Mouse (Mus musculus) liver, adult 2 months (tissue): ENCODE measurements around the gene Thrb. TPM values are rescaled to one million over a fixed set of nuclear protein-coding genes. Genes with fewer than 3 reads are reported as not detected.

Source experiments
- DNase-seq: peaks from one replicate; pipeline ENCODE4 v3.0.0-alpha.2; 2011; ENCODE audit warnings: low read depth, low spot score; ENCODE audit errors: extremely low read depth
- H3K27ac ChIP-seq: fragments of 200-500 bp; replicated peaks from 2 replicates; pipeline ENCODE4 v1.5.1; 2012; ENCODE audit warnings: low read depth, mild to moderate bottlenecking, control low read depth, inconsistent platforms, low read length; ENCODE audit not compliant: insufficient read depth
- H3K27me3 ChIP-seq: fragments of 200-500 bp; 2 replicates; pipeline ENCODE4 v1.6.1; 2012; ENCODE audit warnings: mild to moderate bottlenecking, moderate library complexity, low read length, inconsistent platforms; ENCODE audit not compliant: control insufficient read depth, insufficient read depth
- H3K36me3 ChIP-seq: fragments of 200-500 bp; 2 replicates; pipeline ENCODE4 v1.6.1; 2012; ENCODE audit warnings: low read length, inconsistent platforms; ENCODE audit not compliant: control insufficient read depth, insufficient read depth
- H3K4me1 ChIP-seq: fragments of 200-500 bp; 2 replicates; pipeline ENCODE4 v1.6.1; 2011; ENCODE audit warnings: low read length; ENCODE audit not compliant: control insufficient read depth, insufficient read depth
- H3K4me3 ChIP-seq: fragments of 200-500 bp; 2 replicates; pipeline ENCODE4 v1.5.1; 2011; ENCODE audit warnings: low read depth, mild to moderate bottlenecking, control low read depth, low read length, moderate library complexity; ENCODE audit not compliant: insufficient read depth
- H3K79me2 ChIP-seq: fragments of 200-500 bp; 2 replicates; pipeline ENCODE4 v1.6.1; 2012; ENCODE audit warnings: inconsistent platforms, mild to moderate bottlenecking, low read length, moderate library complexity; ENCODE audit not compliant: control insufficient read depth, insufficient read depth
- H3K9ac ChIP-seq: fragments of 200-500 bp; 2 replicates; pipeline ENCODE4 v1.6.1; 2012; ENCODE audit warnings: low read depth, mild to moderate bottlenecking, control low read depth, inconsistent platforms, low read length
- CTCF ChIP-seq: fragments of 200-500 bp; IDR thresholded peaks from 2 replicates; pipeline ENCODE4 v1.5.1; 2011; ENCODE audit warnings: low read depth, low read length, control low read depth
- POLR2A ChIP-seq: fragments of 200-500 bp; IDR thresholded peaks from 2 replicates; pipeline ENCODE4 v1.6.1; 2011; ENCODE audit warnings: low read length, control low read depth; ENCODE audit not compliant: insufficient read depth; ENCODE audit errors: extremely low read depth
- WGBS: fragments of 180-500 bp; shearing (Covaris S2); methylation state at CpG from one replicate; pipeline ENCODE4 v1.1.7; 2018; 5-methylcytosine and 5-hydroxymethylcytosine counted together
- polyA plus RNA-seq: library from polyadenylated mRNA; depleted of rRNA; stranded (reverse); fragments of >200 nt; gene quantifications from 2 replicates; pipeline ENCODE4 v1.2.3, GENCODE M21; 2012
- total RNA-seq: library from RNA; depleted of rRNA; stranded (reverse); fragments of >200 nt; gene quantifications from 2 replicates; pipeline ENCODE4 v1.2.3, GENCODE M21; 2014

Gene Thrb
- total and polyA plus RNA-seq, 2 experiments: 8.6 to 34.6 TPM

- Histone ChIP-seq H3K36me3 (peaks cover 14% of the 10 kb centered on the region), H3K9ac (no peak overlapping the region), H3K4me3 (no peak overlapping the region), H3K27ac (no peak overlapping the region), H3K4me1 (no peaks in the 10 kb centered on the region), H3K79me2 (no peaks in the 10 kb centered on the region), H3K27me3 (no peaks in the 10 kb centered on the region)
- 92% methylated on average over 4 of the region's 4 CpGs for WGBS
- no peak for TF ChIP-seq POLR2A
- TF ChIP-seq CTCF: no peak
- no peak for DNase-seq
Measured at GRCm38 (mm10) chr14:18020128-18020527, 360.1 kb downstream of the Thrb start.

- Histone ChIP-seq H3K79me2 (no peaks in the 10 kb centered on the region), H3K4me1 (no peaks in the 10 kb centered on the region), H3K27ac (no peak overlapping the region), H3K36me3 (peaks cover 13% of the 10 kb centered on the region), H3K4me3 (no peak overlapping the region), H3K9ac (no peak overlapping the region), H3K27me3 (no peaks in the 10 kb centered on the region)
- TF ChIP-seq POLR2A (no peak), CTCF (no peak)
- 76% methylated on average over 3 of the region's 3 CpGs for WGBS
- no peak for DNase-seq
Measured at GRCm38 (mm10) chr14:18020636-18021035, 360.6 kb downstream of the Thrb start.

GRCm38 (mm10) chr14:18021726-18022125, 361.7 kb downstream of the Thrb start:
- peaks cover 16% of the 10 kb centered on the region for H3K36me3 ChIP-seq
- WGBS: 67% methylated on average over 2 of the region's 2 CpGs
- no peak for DNase-seq
- H3K27me3 ChIP-seq: no peaks in the 10 kb centered on the region
- TF ChIP-seq POLR2A (no peak), CTCF (no peak)
- no peaks in the 10 kb centered on the region for H3K4me1 ChIP-seq
- no peaks in the 10 kb centered on the region for H3K79me2 ChIP-seq
- no peak overlapping the region for H3K4me3 ChIP-seq
- H3K27ac ChIP-seq: no peak overlapping the region
- H3K9ac ChIP-seq: no peak overlapping the region

- Histone ChIP-seq H3K9ac (no peak overlapping the region), H3K79me2 (no peaks in the 10 kb centered on the region), H3K27ac (no peak overlapping the region), H3K36me3 (peaks cover 20% of the 10 kb centered on the region), H3K4me3 (no peak overlapping the region), H3K4me1 (peaks cover 3% of the 10 kb centered on the region; the same call in 1 of the 2 replicates), H3K27me3 (no peaks in the 10 kb centered on the region)
- no peak for TF ChIP-seq POLR2A
- TF ChIP-seq CTCF: no peak
- DNase-seq: no peak
Measured at GRCm38 (mm10) chr14:18022351-18022750, 362.3 kb downstream of the Thrb start.

GRCm38 (mm10) chr14:18027867-18028266, 367.8 kb downstream of the Thrb start:
- no peak for DNase-seq
- Histone ChIP-seq H3K4me1 (peaks cover 3% of the 10 kb centered on the region; the same call in 1 of the 2 replicates), H3K27ac (no peak overlapping the region), H3K79me2 (no peaks in the 10 kb centered on the region), H3K4me3 (no peak overlapping the region), H3K27me3 (no peaks in the 10 kb centered on the region), H3K36me3 (peaks cover 45% of the 10 kb centered on the region), H3K9ac (no peak overlapping the region)
- TF ChIP-seq CTCF (no peak), POLR2A (no peak)
- 95% methylated on average over 1 of the region's 1 CpGs for WGBS

- Histone ChIP-seq H3K4me3 (no peak overlapping the region), H3K27ac (no peak overlapping the region), H3K4me1 (peaks cover 3% of the 10 kb centered on the region; the same call in 1 of the 2 replicates), H3K79me2 (no peaks in the 10 kb centered on the region), H3K9ac (no peak overlapping the region), H3K36me3 (peaks cover 54% of the 10 kb centered on the region), H3K27me3 (no peaks in the 10 kb centered on the region)
- WGBS: 47% methylated on average over 2 of the region's 2 CpGs
- peak; percentile 14 for DNase-seq
- no peak for TF ChIP-seq POLR2A
- no peak for TF ChIP-seq CTCF
Measured at GRCm38 (mm10) chr14:18029181-18029932, 369.3 kb downstream of the Thrb start.
